ENCODE assay signal across 10 mouse cellular contexts in genomic region chr2:90566773-90567528, GRCm38 (mm10). TPM values are rescaled to one million over a fixed set of nuclear protein-coding genes. Genes with fewer than 3 reads are reported as not detected.
DNase-seq lines count a peak whose midpoint lies in the region; ATAC-seq and TF ChIP-seq lines count a peak whose summit lies in the region.
"Had no signal": no experiment of that assay in that cellular context is flagged by ENCODE, and none has a peak within 500 bp of the region (broad histone marks: within the 10 kb centered on the region; RNA-seq: fewer than 3 reads in every experiment).

No protein-coding gene starts in this region.

- 59% methylated on average over 8 of the region's 8 CpGs for WGBS in liver, embryonic 12.5 days (ENCODE audit: insufficient replicate concordance)
- WGBS in intestine, embryonic 15.5 days, result 75% methylated on average over 8 of the region's 8 CpGs
- 77% methylated on average over 8 of the region's 8 CpGs for WGBS in intestine, postnatal 0 days

- H3K9ac ChIP-seq in liver, embryonic 12.5 days, result no peak overlapping the region
- H3K9ac ChIP-seq in intestine, embryonic 15.5 days, result no peak overlapping the region
- no peak overlapping the region for H3K9ac ChIP-seq in intestine, postnatal 0 days (ENCODE audit: low read depth, low read length)
- H3K9ac ChIP-seq: limb, embryonic 15.5 days; stomach, embryonic 15.5 days had no signal

- H3K4me1 ChIP-seq in liver, embryonic 12.5 days, result peaks cover 80% of the 10 kb centered on the region
- peaks cover 12% of the 10 kb centered on the region for H3K4me1 ChIP-seq in intestine, embryonic 15.5 days (replicated peaks)
- H3K4me1 ChIP-seq in intestine, postnatal 0 days (replicated peaks; ENCODE audit: control insufficient read depth, insufficient read depth, low read length), result 0 out of 2 replicates have a peak, but pooled peaks cover 6% of the 10 kb centered on the region

- H3K9me3 ChIP-seq in liver, embryonic 12.5 days (replicated peaks), result no peaks in the 10 kb centered on the region
- no peaks in the 10 kb centered on the region for H3K9me3 ChIP-seq in intestine, embryonic 15.5 days
- no peaks in the 10 kb centered on the region for H3K9me3 ChIP-seq in intestine, postnatal 0 days (ENCODE audit: control insufficient read depth)
- H3K9me3 ChIP-seq: limb, embryonic 15.5 days; stomach, embryonic 15.5 days had no signal

- 0 out of 2 replicates have a peak, but pooled peaks have one; percentile 1 for ATAC-seq in common myeloid progenitor, adult 5-6 weeks (replicated peaks; ENCODE audit: low read depth, poor library complexity, severe bottlenecking)
- no peak; the same call in 1 of the 2 replicates for ATAC-seq in liver, embryonic 12.5 days
- no peak for ATAC-seq in intestine, embryonic 15.5 days
- no peak for ATAC-seq in monocyte, adult 5-6 weeks (replicated peaks; ENCODE audit: insufficient number of reproducible peaks, low FRiP score, low TSS enrichment, poor library complexity, severe bottlenecking)
- no peak for ATAC-seq in intestine, postnatal 0 days

- H3K4me3 ChIP-seq in liver, embryonic 12.5 days, result no peak overlapping the region
- no peak overlapping the region for H3K4me3 ChIP-seq in intestine, embryonic 15.5 days (replicated peaks)
- H3K4me3 ChIP-seq in intestine, postnatal 0 days (ENCODE audit: low read depth, low read length), result no peak overlapping the region
- H3K4me3 ChIP-seq: limb, embryonic 15.5 days; stomach, embryonic 15.5 days had no signal

- H3K27me3 ChIP-seq in liver, embryonic 12.5 days (replicated peaks), result no peaks in the 10 kb centered on the region
- no peaks in the 10 kb centered on the region for H3K27me3 ChIP-seq in intestine, embryonic 15.5 days (replicated peaks)
- H3K27me3 ChIP-seq in intestine, postnatal 0 days (replicated peaks; ENCODE audit: control insufficient read depth, insufficient read depth, low read length), result no peaks in the 10 kb centered on the region
- H3K27me3 ChIP-seq: stomach, embryonic 15.5 days had no signal

- peak overlapping the region; percentile 87 for H3K27ac ChIP-seq in liver, embryonic 12.5 days
- no peak overlapping the region for H3K27ac ChIP-seq in intestine, embryonic 15.5 days
- H3K27ac ChIP-seq in intestine, postnatal 0 days (ENCODE audit: low read depth, low read length), result no peak overlapping the region
- H3K27ac ChIP-seq: limb, embryonic 15.5 days had no signal

- H3K4me2 ChIP-seq in liver, embryonic 12.5 days, result peak overlapping the region; percentile 57
- H3K4me2 ChIP-seq in intestine, embryonic 15.5 days (replicated peaks), result no peak overlapping the region
- no peak overlapping the region for H3K4me2 ChIP-seq in intestine, postnatal 0 days (replicated peaks; ENCODE audit: low read depth)
- H3K4me2 ChIP-seq: limb, embryonic 15.5 days; stomach, embryonic 15.5 days had no signal

- no peaks in the 10 kb centered on the region for H3K36me3 ChIP-seq in liver, embryonic 12.5 days
- H3K36me3 ChIP-seq in intestine, embryonic 15.5 days, result no peaks in the 10 kb centered on the region
- no peaks in the 10 kb centered on the region for H3K36me3 ChIP-seq in intestine, postnatal 0 days (ENCODE audit: control insufficient read depth, insufficient read depth)
- H3K36me3 ChIP-seq: limb, embryonic 15.5 days; stomach, embryonic 15.5 days had no signal

- TF ChIP-seq CTCF in intestine, postnatal 0 days (IDR thresholded peaks at IDR 0.05; ENCODE audit: low read depth), result no peak

- DNase-seq in layer of hippocampus, postnatal 10 days (ENCODE audit: low spot score in 2 of 2), result peak; percentile 30 to 51
- no peak for DNase-seq in layer of hippocampus, postnatal 14 days (ENCODE audit: low spot score in 2 of 2)
- peak; percentile 81 for DNase-seq in cerebellum, adult 11-12 months

RNA-seq across cellular contexts. Expression of gene Ptprj, which starts 13.5 kb away (rescaled TPM):
- 10 to 100 TPM; 67.7 to 73.0 TPM for total RNA-seq in layer of hippocampus, postnatal 10 days (2021)
- total RNA-seq in layer of hippocampus, postnatal 14 days (2021), result 100 to 1,000 TPM; 101 to 107 TPM
- 19.4 and 22.7 TPM in 2 replicates for total RNA-seq in common myeloid progenitor, adult 5-6 weeks (2017)
- polyA plus RNA-seq in liver, embryonic 12.5 days (2016; fragmentation: Nextera tagmentation; extraction: Ambion mirVana), result 3.0 and 3.7 TPM in 2 replicates
- 4.4 and 5.3 TPM in 2 replicates for polyA plus RNA-seq in intestine, embryonic 15.5 days (2015; fragmentation: Nextera tagmentation; extraction: Ambion mirVana)
- 224 to 262 TPM (median 261 TPM) in 3 replicates for total RNA-seq in monocyte, adult 5-6 weeks (2017)
- 3.5 and 4.0 TPM in 2 replicates for polyA plus RNA-seq in intestine, postnatal 0 days (2015; fragmentation: Nextera tagmentation; extraction: Ambion mirVana)

Comparison
In these comparisons a context has a peak if more than half of its experiments do, and no peak if none do; other contexts are left out.
1. DNase-seq: peak in layer of hippocampus, postnatal 10 days (2 of 2) and cerebellum, adult 11-12 months (single experiment); none in layer of hippocampus, postnatal 14 days (0 of 2).